Mouse (Mus musculus) liver, adult 2 months (tissue): ENCODE data around the gene Zfp652. TPM values are rescaled to one million over a fixed set of nuclear protein-coding genes. Genes with fewer than 3 reads are reported as not detected.

Experiments used
- DNase-seq: peaks from one replicate; pipeline ENCODE4 v3.0.0-alpha.2; 2011; ENCODE audit warnings: low read depth, low spot score; ENCODE audit errors: extremely low read depth
- H3K27ac ChIP-seq: fragments of 200-500 bp; replicated peaks from 2 replicates; pipeline ENCODE4 v1.5.1; 2012; ENCODE audit warnings: low read depth, mild to moderate bottlenecking, control low read depth, inconsistent platforms, low read length; ENCODE audit not compliant: insufficient read depth
- H3K27me3 ChIP-seq: fragments of 200-500 bp; 2 replicates; pipeline ENCODE4 v1.6.1; 2012; ENCODE audit warnings: mild to moderate bottlenecking, moderate library complexity, low read length, inconsistent platforms; ENCODE audit not compliant: control insufficient read depth, insufficient read depth
- H3K36me3 ChIP-seq: fragments of 200-500 bp; 2 replicates; pipeline ENCODE4 v1.6.1; 2012; ENCODE audit warnings: low read length, inconsistent platforms; ENCODE audit not compliant: control insufficient read depth, insufficient read depth
- H3K4me1 ChIP-seq: fragments of 200-500 bp; 2 replicates; pipeline ENCODE4 v1.6.1; 2011; ENCODE audit warnings: low read length; ENCODE audit not compliant: control insufficient read depth, insufficient read depth
- H3K4me3 ChIP-seq: fragments of 200-500 bp; 2 replicates; pipeline ENCODE4 v1.5.1; 2011; ENCODE audit warnings: low read depth, mild to moderate bottlenecking, control low read depth, low read length, moderate library complexity; ENCODE audit not compliant: insufficient read depth
- H3K79me2 ChIP-seq: fragments of 200-500 bp; 2 replicates; pipeline ENCODE4 v1.6.1; 2012; ENCODE audit warnings: inconsistent platforms, mild to moderate bottlenecking, low read length, moderate library complexity; ENCODE audit not compliant: control insufficient read depth, insufficient read depth
- H3K9ac ChIP-seq: fragments of 200-500 bp; 2 replicates; pipeline ENCODE4 v1.6.1; 2012; ENCODE audit warnings: low read depth, mild to moderate bottlenecking, control low read depth, inconsistent platforms, low read length
- CTCF ChIP-seq: fragments of 200-500 bp; IDR thresholded peaks from 2 replicates; pipeline ENCODE4 v1.5.1; 2011; ENCODE audit warnings: low read depth, low read length, control low read depth
- POLR2A ChIP-seq: fragments of 200-500 bp; IDR thresholded peaks from 2 replicates; pipeline ENCODE4 v1.6.1; 2011; ENCODE audit warnings: low read length, control low read depth; ENCODE audit not compliant: insufficient read depth; ENCODE audit errors: extremely low read depth
- WGBS: fragments of 180-500 bp; shearing (Covaris S2); methylation state at CpG from one replicate; pipeline ENCODE4 v1.1.7; 2018; 5-methylcytosine and 5-hydroxymethylcytosine counted together
- polyA plus RNA-seq: library from polyadenylated mRNA; depleted of rRNA; stranded (reverse); fragments of >200 nt; gene quantifications from 2 replicates; pipeline ENCODE4 v1.2.3, GENCODE M21; 2012
- total RNA-seq: library from RNA; depleted of rRNA; stranded (reverse); fragments of >200 nt; gene quantifications from 2 replicates; pipeline ENCODE4 v1.2.3, GENCODE M21; 2014

Gene Zfp652
- total and polyA plus RNA-seq, 2 experiments: 9.1 to 11.1 TPM

- DNase-seq: no peak
- WGBS: 78% methylated on average over 8 of the region's 8 CpGs
- TF ChIP-seq CTCF (no peak), POLR2A (no peak)
- Histone ChIP-seq H3K27ac (peak overlapping the region; percentile 38), H3K36me3 (no peaks in the 10 kb centered on the region), H3K4me1 (peaks cover 4% of the 10 kb centered on the region; the same call in 1 of the 2 replicates), H3K4me3 (no peak overlapping the region), H3K27me3 (no peaks in the 10 kb centered on the region), H3K9ac (no peak overlapping the region; the same call in 1 of the 2 replicates), H3K79me2 (no peaks in the 10 kb centered on the region)
Measured at GRCm38 (mm10) chr11:95838999-95839868, 126.8 kb downstream of the Zfp652 start.

- TF ChIP-seq CTCF (no peak), POLR2A (no peak)
- H3K79me2 ChIP-seq: no peaks in the 10 kb centered on the region
- peak overlapping the region; percentile 70 for H3K27ac ChIP-seq
- peak overlapping the region; percentile 73 for H3K4me3 ChIP-seq
- H3K36me3 ChIP-seq: no peaks in the 10 kb centered on the region
- 62% methylated on average over 5 of the region's 5 CpGs for WGBS
- no peaks in the 10 kb centered on the region for H3K27me3 ChIP-seq
- H3K4me1 ChIP-seq: peaks cover under 1% of the 10 kb centered on the region; the same call in 1 of the 2 replicates
- H3K9ac ChIP-seq: peak overlapping the region; percentile 62
- no peak for DNase-seq
Measured at GRCm38 (mm10) chr11:95840694-95841497, 128.4 kb downstream of the Zfp652 start.

- 55% methylated on average over 10 of the region's 10 CpGs for WGBS
- no peak for DNase-seq
- no peaks in the 10 kb centered on the region for H3K79me2 ChIP-seq
- H3K4me1 ChIP-seq: no peaks in the 10 kb centered on the region; the same call in 1 of the 2 replicates
- H3K9ac ChIP-seq: peak overlapping the region; percentile 62
- H3K4me3 ChIP-seq: peak overlapping the region; percentile 73
- no peaks in the 10 kb centered on the region for H3K36me3 ChIP-seq
- H3K27me3 ChIP-seq: no peaks in the 10 kb centered on the region
- TF ChIP-seq CTCF (no peak), POLR2A (no peak)
- H3K27ac ChIP-seq: peak overlapping the region; percentile 70
Measured at GRCm38 (mm10) chr11:95841498-95841830, 129.0 kb downstream of the Zfp652 start.

- 34% methylated on average over 11 of the region's 11 CpGs for WGBS
- DNase-seq: peak; percentile 25
- Histone ChIP-seq H3K79me2 (no peaks in the 10 kb centered on the region), H3K36me3 (no peaks in the 10 kb centered on the region), H3K27me3 (no peaks in the 10 kb centered on the region), H3K4me3 (peak within 1 kb of the TSS; percentile 73), H3K27ac (peak within 1 kb of the TSS; percentile 70), H3K4me1 (no peaks in the 10 kb centered on the region; the same call in 1 of the 2 replicates), H3K9ac (peak within 1 kb of the TSS; percentile 62)
- TF ChIP-seq POLR2A (0 out of 2 replicates have a peak, but pooled peaks have one; percentile 22), CTCF (no peak)
Measured at GRCm38 (mm10) chr11:95842074-95842681, 129.7 kb downstream of the Zfp652 start, which contains the start of gene Abi3. Abi3 (minus strand) TSS chr11:95842476.

GRCm38 (mm10) chr11:95842953-95843352, 130.5 kb downstream of the Zfp652 start:
- peak; percentile 39 for DNase-seq
- H3K4me1 ChIP-seq: no peaks in the 10 kb centered on the region; the same call in 1 of the 2 replicates
- 71% methylated on average over 5 of the region's 5 CpGs for WGBS
- no peaks in the 10 kb centered on the region for H3K79me2 ChIP-seq
- H3K9ac ChIP-seq: peak overlapping the region; percentile 21; the same call in 1 of the 2 replicates
- TF ChIP-seq POLR2A (no peak), CTCF (no peak)
- peak overlapping the region; percentile 37 for H3K4me3 ChIP-seq
- no peaks in the 10 kb centered on the region for H3K36me3 ChIP-seq
- H3K27ac ChIP-seq: peak overlapping the region; percentile 52
- H3K27me3 ChIP-seq: no peaks in the 10 kb centered on the region
